ENCODE assay signal across 26 mouse cellular contexts in genomic region chr5:114504826-114505225, GRCm38 (mm10).
DNase-seq lines count a peak whose midpoint lies in the region; ATAC-seq lines count a peak whose summit lies in the region.
"Had no signal": no experiment of that assay in that cellular context is flagged by ENCODE, and none has a peak within 500 bp of the region (broad histone marks: within the 10 kb centered on the region; RNA-seq: fewer than 3 reads in every experiment).

No protein-coding gene starts in this region.

- no peak for ATAC-seq in midbrain, embryonic 14.5 days (ENCODE audit: low FRiP score, low TSS enrichment)
- ATAC-seq: forebrain, embryonic 15.5 days; Patski had no signal

- 81% methylated on average over 6 of the region's 6 CpGs for WGBS in midbrain, embryonic 10.5 days
- 78% methylated on average over 6 of the region's 6 CpGs for WGBS in midbrain, embryonic 14.5 days

- no peak overlapping the region for H3K4me3 ChIP-seq in midbrain, embryonic 10.5 days
- H3K4me3 ChIP-seq in midbrain, embryonic 14.5 days (replicated peaks; ENCODE audit: low read depth, low read length), result no peak overlapping the region
- H3K4me3 ChIP-seq: embryonic facial prominence, embryonic 15.5 days; forebrain, embryonic 15.5 days; heart, embryonic 13.5 days; hindbrain, embryonic 13.5 days; layer of hippocampus, adult 2 months; limb, embryonic 10.5 days; liver, embryonic 15.5 days; lung, embryonic 15.5 days; neural tube, embryonic 12.5 days had no signal

- H3K9me3 ChIP-seq in midbrain, embryonic 10.5 days (replicated peaks), result no peaks in the 10 kb centered on the region
- H3K9me3 ChIP-seq in midbrain, embryonic 14.5 days (ENCODE audit: control insufficient read depth, low read length), result no peaks in the 10 kb centered on the region
- H3K9me3 ChIP-seq: embryonic facial prominence, embryonic 15.5 days; forebrain, embryonic 15.5 days; heart, embryonic 13.5 days; hindbrain, embryonic 13.5 days; limb, embryonic 10.5 days; liver, embryonic 15.5 days; lung, embryonic 15.5 days; neural tube, embryonic 12.5 days had no signal

- H3K36me3 ChIP-seq in midbrain, embryonic 10.5 days, result no peaks in the 10 kb centered on the region
- H3K36me3 ChIP-seq in midbrain, embryonic 14.5 days (ENCODE audit: control insufficient read depth, insufficient read depth, low read length), result no peaks in the 10 kb centered on the region; the same call in 1 of the 2 replicates
- H3K36me3 ChIP-seq: embryonic facial prominence, embryonic 15.5 days; forebrain, embryonic 15.5 days; heart, embryonic 13.5 days; hindbrain, embryonic 13.5 days; limb, embryonic 10.5 days; liver, embryonic 15.5 days; lung, embryonic 15.5 days; neural tube, embryonic 12.5 days had no signal

- no peak for DNase-seq in midbrain, embryonic 10.5 days (ENCODE audit: low spot score)
- DNase-seq in midbrain, embryonic 14.5 days, result no peak
- DNase-seq in T-cell, adult 2 months (ENCODE audit: low spot score), result peak; percentile 19
- peak; percentile 60 for DNase-seq in naive thymus-derived CD4-positive, alpha-beta T cell, adult 2 months (ENCODE audit: low read depth)
- DNase-seq in thymus, postnatal 25 days, result peak; percentile 35
- DNase-seq in neural tube, embryonic 10.5 days (ENCODE audit: extremely low spot score, low spot score), result no peak
- DNase-seq in spleen, postnatal 10 days (ENCODE audit: low spot score in 2 of 2), result no peak
- DNase-seq: adrenal gland, adult 2 months; cerebellum, adult 11 months; cerebellum, postnatal 10 days; embryo, embryonic 11 days; gastrocnemius, postnatal 10 days; heart, postnatal 36 days; kidney, adult 9 months; kidney, postnatal 14 days; liver had no signal

- peaks cover 12% of the 10 kb centered on the region for H3K4me1 ChIP-seq in midbrain, embryonic 10.5 days
- H3K4me1 ChIP-seq in midbrain, embryonic 14.5 days (ENCODE audit: control insufficient read depth, insufficient read depth, low read length), result 0 out of 2 replicates have a peak, but pooled peaks cover 5% of the 10 kb centered on the region
- H3K4me1 ChIP-seq: forebrain, embryonic 15.5 days; liver, embryonic 15.5 days had no signal

- no peak overlapping the region for H3K9ac ChIP-seq in midbrain, embryonic 14.5 days (replicated peaks; ENCODE audit: low read length)
- H3K9ac ChIP-seq: embryonic facial prominence, embryonic 15.5 days; forebrain, embryonic 15.5 days; heart, embryonic 13.5 days; hindbrain, embryonic 13.5 days; liver, embryonic 15.5 days; lung, embryonic 15.5 days; neural tube, embryonic 12.5 days had no signal

- 0 out of 2 replicates have a peak overlapping the region, but pooled peaks have one; percentile 10 for H3K27ac ChIP-seq in midbrain, embryonic 10.5 days (replicated peaks)
- no peak overlapping the region for H3K27ac ChIP-seq in midbrain, embryonic 14.5 days (replicated peaks; ENCODE audit: low read depth, low read length)
- H3K27ac ChIP-seq: embryonic facial prominence, embryonic 15.5 days; forebrain, embryonic 15.5 days; heart, embryonic 13.5 days; hindbrain, embryonic 13.5 days; layer of hippocampus, adult 2 months; limb, embryonic 10.5 days; liver, embryonic 15.5 days; lung, embryonic 15.5 days; neural tube, embryonic 12.5 days had no signal

- H3K4me2 ChIP-seq in midbrain, embryonic 14.5 days (ENCODE audit: low read length), result no peak overlapping the region
- H3K4me2 ChIP-seq: embryonic facial prominence, embryonic 15.5 days; forebrain, embryonic 15.5 days; heart, embryonic 13.5 days; hindbrain, embryonic 13.5 days; liver, embryonic 15.5 days; lung, embryonic 15.5 days; neural tube, embryonic 12.5 days had no signal

- peaks cover 4% of the 10 kb centered on the region; the same call in 1 of the 2 replicates for H3K27me3 ChIP-seq in midbrain, embryonic 10.5 days (ENCODE audit: low read depth, poor library complexity, severe bottlenecking)
- no peaks in the 10 kb centered on the region for H3K27me3 ChIP-seq in midbrain, embryonic 14.5 days (ENCODE audit: control insufficient read depth, insufficient read depth, low read length)
- H3K27me3 ChIP-seq: embryonic facial prominence, embryonic 15.5 days; forebrain, embryonic 15.5 days; hindbrain, embryonic 13.5 days; liver, embryonic 15.5 days; lung, embryonic 15.5 days had no signal

Comparison
In these comparisons a context has a peak if more than half of its experiments do, and no peak if none do; other contexts are left out.
1. DNase-seq: peak in T-cell, adult 2 months (single experiment), naive thymus-derived CD4-positive, alpha-beta T cell, adult 2 months (single experiment) and thymus, postnatal 25 days (single experiment); none in midbrain, embryonic 10.5 days (single experiment), midbrain, embryonic 14.5 days (single experiment), neural tube, embryonic 10.5 days (single experiment) and spleen, postnatal 10 days (0 of 2).